Mouse (Mus musculus) neural tube, embryonic 14.5 days (tissue): ENCODE measurements at regions not wholly inside any gene's neighbourhood (a gene's known extent, or its start where the extent isn't known, plus 50 kb on each side); places are given as distances from the start of the nearest gene placed in this dataset.

Experiments
- ATAC-seq: fragments of 200-750 bp; cut with Nextera tagmentation; 2 replicates; pipeline ENCODE4 v1.8.0; 2017; ENCODE audit warnings: low read depth, mild to moderate bottlenecking, moderate TSS enrichment, moderate library complexity
- H3K27ac ChIP-seq: fragments of 300-500 bp; sonication (generic); 2 replicates; pipeline ENCODE4 v1.5.1; 2014; ENCODE audit warnings: low read depth, mild to moderate bottlenecking, control low read depth, low read length, moderate library complexity, mixed read lengths
- H3K27me3 ChIP-seq: fragments of 300-500 bp; sonication (generic); 2 replicates; pipeline ENCODE4 v1.6.1; 2014; ENCODE audit warnings: low read length; ENCODE audit not compliant: control insufficient read depth, insufficient read depth
- H3K36me3 ChIP-seq: fragments of 300-500 bp; sonication (generic); 2 replicates; pipeline ENCODE4 v1.6.1; 2014; ENCODE audit warnings: low read length, mixed read lengths; ENCODE audit not compliant: control insufficient read depth, insufficient read depth
- H3K4me1 ChIP-seq: fragments of 300-500 bp; sonication (generic); 2 replicates; pipeline ENCODE4 v1.6.1; 2014; ENCODE audit warnings: low read length; ENCODE audit not compliant: control insufficient read depth, insufficient read depth
- H3K4me2 ChIP-seq: fragments of 300-500 bp; sonication (generic); 2 replicates; pipeline ENCODE4 v1.6.1; 2014; ENCODE audit warnings: mild to moderate bottlenecking, low read depth, low read length, control low read depth
- H3K4me3 ChIP-seq: fragments of 300-500 bp; sonication (generic); 2 replicates; pipeline ENCODE4 v1.5.1; 2014; ENCODE audit warnings: low read depth, low read length, control low read depth, mixed read lengths
- H3K9ac ChIP-seq: fragments of 300-500 bp; sonication (generic); replicated peaks from 2 replicates; pipeline ENCODE4 v1.6.1; 2014; ENCODE audit warnings: low read depth, mild to moderate bottlenecking, control low read depth, low read length, mixed read lengths
- H3K9me3 ChIP-seq: fragments of 300-500 bp; sonication (generic); 2 replicates; pipeline ENCODE4 v1.6.1; 2016; ENCODE audit warnings: low read length; ENCODE audit not compliant: control insufficient read depth
- WGBS: fragments of 180-500 bp; shearing (Covaris S2); extraction: QIAGEN DNeasy Blood & Tissue Kit; methylation state at CpG from one replicate; pipeline ENCODE4 v1.1.7; 2014; 5-methylcytosine and 5-hydroxymethylcytosine counted together

- no peaks in the 10 kb centered on the region for H3K4me1 ChIP-seq
- H3K27ac ChIP-seq, result no peak overlapping the region
- no peak overlapping the region for H3K9ac ChIP-seq
- no peak overlapping the region for H3K4me3 ChIP-seq
- no peaks in the 10 kb centered on the region for H3K36me3 ChIP-seq
- H3K9me3 ChIP-seq, result no peaks in the 10 kb centered on the region
- H3K4me2 ChIP-seq, result no peak overlapping the region
- no peak for ATAC-seq
- 96% methylated on average over 1 of the region's 1 CpGs for WGBS
- H3K27me3 ChIP-seq, result no peaks in the 10 kb centered on the region
These were observed 508.4 kb downstream of the Fam181b start for GRCm38 (mm10) chr7:93588088-93588487.
